Mouse (Mus musculus) cerebellum, adult 2 months (tissue): ENCODE measurements around the gene Celf6.

ENCODE experiments used
- CTCF ChIP-seq: fragments of 200-500 bp; IDR thresholded peaks from 2 replicates; pipeline ENCODE4 v1.5.1; 2011; ENCODE audit warnings: low read depth, mild to moderate bottlenecking, control low read depth, low read length, moderate library complexity, borderline replicate concordance; ENCODE audit not compliant: insufficient read depth
- POLR2A ChIP-seq: fragments of 200-500 bp; IDR thresholded peaks from 2 replicates; pipeline ENCODE4 v1.6.1; 2011; ENCODE audit warnings: low read length, control low read depth, borderline replicate concordance; ENCODE audit not compliant: insufficient read depth

DNA sequence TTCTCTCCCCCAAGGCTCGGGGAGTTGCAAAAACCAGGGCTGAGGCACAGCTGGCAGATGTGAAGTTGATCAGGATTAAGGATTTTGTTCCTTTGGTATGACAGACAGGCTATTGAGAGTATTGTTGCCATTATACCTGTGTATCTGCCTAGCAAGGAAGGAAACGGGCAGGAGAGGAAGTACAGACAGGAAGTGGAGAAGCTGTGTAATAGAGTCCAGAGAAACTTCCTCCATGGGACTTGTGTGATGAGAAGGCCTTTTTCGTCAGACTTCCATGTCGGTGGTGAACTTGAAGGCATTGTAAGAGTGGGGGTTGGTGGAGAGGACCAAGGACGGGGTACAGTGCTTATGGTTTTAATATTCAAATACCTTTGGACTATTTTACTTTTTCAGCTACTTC lies 26.7 kb upstream of the Celf6 start:
- no peak for TF ChIP-seq CTCF
- no peak for TF ChIP-seq POLR2A
